Mouse (Mus musculus) neural tube, embryonic 11.5 days (tissue): ENCODE measurements at regions not wholly inside any gene's neighbourhood (a gene's known extent, or its start where the extent isn't known, plus 50 kb on each side); places are given as distances from the start of the nearest gene placed in this dataset.

Source experiments
- ATAC-seq: fragments of 200-750 bp; cut with Nextera tagmentation; 2 replicates; pipeline ENCODE4 v1.8.0; 2017; ENCODE audit warnings: moderate number of reproducible peaks, mild to moderate bottlenecking, moderate TSS enrichment, moderate library complexity; ENCODE audit not compliant: insufficient read depth, low FRiP score, low TSS enrichment
- DNase-seq: peaks from one replicate; pipeline ENCODE4 v3.0.0-alpha.2; 2015; ENCODE audit warnings: low spot score
- H3K27ac ChIP-seq: fragments of 300-500 bp; sonication (generic); 2 replicates; pipeline ENCODE4 v1.5.1; 2014; ENCODE audit warnings: low read depth, mild to moderate bottlenecking, low read length
- H3K27me3 ChIP-seq: fragments of 300-500 bp; sonication (generic); 2 replicates; pipeline ENCODE4 v1.6.1; 2014; ENCODE audit warnings: mild to moderate bottlenecking, low read length, mixed read lengths; ENCODE audit not compliant: control insufficient read depth, insufficient read depth
- H3K36me3 ChIP-seq: fragments of 300-500 bp; sonication (generic); 2 replicates; pipeline ENCODE4 v1.6.1; 2014; ENCODE audit warnings: mild to moderate bottlenecking, low read length, moderate library complexity, mixed read lengths; ENCODE audit not compliant: control insufficient read depth, insufficient read depth
- H3K4me1 ChIP-seq: fragments of 300-500 bp; sonication (generic); 2 replicates; pipeline ENCODE4 v1.6.1; 2014; ENCODE audit warnings: low read length, mixed read lengths; ENCODE audit not compliant: control insufficient read depth, insufficient read depth
- H3K4me2 ChIP-seq: fragments of 300-500 bp; sonication (generic); 2 replicates; pipeline ENCODE4 v1.6.1; 2014; ENCODE audit warnings: low read depth, mild to moderate bottlenecking, moderate library complexity
- H3K4me3 ChIP-seq: fragments of 300-500 bp; sonication (generic); 2 replicates; pipeline ENCODE4 v1.5.1; 2014; ENCODE audit warnings: low read depth, low read length
- H3K9ac ChIP-seq: fragments of 300-500 bp; sonication (generic); 2 replicates; pipeline ENCODE4 v1.6.1; 2014; ENCODE audit warnings: mild to moderate bottlenecking, low read length
- H3K9me3 ChIP-seq: fragments of 300-500 bp; sonication (generic); 2 replicates; pipeline ENCODE4 v1.6.1; 2016; ENCODE audit warnings: low read length; ENCODE audit not compliant: control insufficient read depth
- whole genome bisulfite sequencing: fragments of 180-500 bp; shearing (Covaris S2); extraction: QIAGEN DNeasy Blood & Tissue Kit; methylation state at CpG from one replicate; pipeline ENCODE4 v1.1.7; 2014; 5-methylcytosine and 5-hydroxymethylcytosine counted together

- 0 out of 2 replicates have a peak, but pooled peaks cover 2% of the 10 kb centered on the region for H3K4me1 ChIP-seq
- H3K36me3 ChIP-seq: no peaks in the 10 kb centered on the region
- H3K9ac ChIP-seq: no peak overlapping the region
- no peak for DNase-seq
- 69% methylated on average over 9 of the region's 9 CpGs for WGBS
- H3K27ac ChIP-seq: no peak overlapping the region
- no peak for ATAC-seq
- H3K4me3 ChIP-seq: no peak overlapping the region
- no peaks in the 10 kb centered on the region for H3K27me3 ChIP-seq
- no peak overlapping the region for H3K4me2 ChIP-seq
- no peaks in the 10 kb centered on the region for H3K9me3 ChIP-seq
These were observed 209.5 kb downstream of the Mreg start for GRCm38 (mm10) chr1:72002471-72003116.

- Histone ChIP-seq H3K36me3 (no peaks in the 10 kb centered on the region), H3K9me3 (no peaks in the 10 kb centered on the region), H3K27me3 (no peaks in the 10 kb centered on the region), H3K27ac (no peak overlapping the region), H3K4me2 (no peak overlapping the region), H3K4me3 (no peak overlapping the region), H3K4me1 (0 out of 2 replicates have a peak, but pooled peaks cover 2% of the 10 kb centered on the region), H3K9ac (no peak overlapping the region)
- DNase-seq (no peak), ATAC-seq (no peak)
- 87% methylated on average over 2 of the region's 2 CpGs for WGBS
These were observed 211.4 kb downstream of the Mreg start for GRCm38 (mm10) chr1:72000741-72001140.

- Histone ChIP-seq H3K27ac (no peak overlapping the region), H3K4me3 (no peak overlapping the region), H3K4me2 (no peak overlapping the region), H3K4me1 (no peaks in the 10 kb centered on the region), H3K9ac (no peak overlapping the region), H3K27me3 (no peaks in the 10 kb centered on the region), H3K36me3 (no peaks in the 10 kb centered on the region), H3K9me3 (no peaks in the 10 kb centered on the region)
- DNase-seq: no peak
- ATAC-seq: no peak
- WGBS: 60% methylated on average over 2 of the region's 2 CpGs
These were observed 215.3 kb downstream of the Mreg start for GRCm38 (mm10) chr1:71996828-71997227.

- Histone ChIP-seq H3K9ac (no peak overlapping the region), H3K4me2 (no peak overlapping the region), H3K36me3 (no peaks in the 10 kb centered on the region), H3K4me1 (no peaks in the 10 kb centered on the region), H3K27ac (no peak overlapping the region), H3K4me3 (no peak overlapping the region), H3K27me3 (no peaks in the 10 kb centered on the region), H3K9me3 (no peaks in the 10 kb centered on the region)
- no peak for ATAC-seq
- no peak for DNase-seq
- WGBS: 41% methylated on average over 7 of the region's 7 CpGs
These were observed 215.9 kb downstream of the Mreg start for GRCm38 (mm10) chr1:71996234-71996619.

- H3K9me3 ChIP-seq: no peaks in the 10 kb centered on the region
- WGBS: 55% methylated on average over 16 of the region's 16 CpGs
- DNase-seq (no peak), ATAC-seq (no peak)
- no peak overlapping the region for H3K27ac ChIP-seq
- no peaks in the 10 kb centered on the region for H3K27me3 ChIP-seq
- no peak overlapping the region for H3K4me2 ChIP-seq
- no peaks in the 10 kb centered on the region for H3K4me1 ChIP-seq
- no peaks in the 10 kb centered on the region for H3K36me3 ChIP-seq
- no peak overlapping the region for H3K4me3 ChIP-seq
- H3K9ac ChIP-seq: no peak overlapping the region
These were observed 216.4 kb downstream of the Mreg start for GRCm38 (mm10) chr1:71995573-71996233.

- ATAC-seq (no peak), DNase-seq (no peak)
- Histone ChIP-seq H3K9ac (no peak overlapping the region), H3K27ac (no peak overlapping the region), H3K27me3 (no peaks in the 10 kb centered on the region), H3K4me2 (no peak overlapping the region), H3K9me3 (no peaks in the 10 kb centered on the region), H3K36me3 (no peaks in the 10 kb centered on the region), H3K4me1 (no peaks in the 10 kb centered on the region), H3K4me3 (no peak overlapping the region)
- 61% methylated on average over 3 of the region's 3 CpGs for WGBS
These were observed 221.2 kb downstream of the Mreg start for GRCm38 (mm10) chr1:71990936-71991335.

DNA sequence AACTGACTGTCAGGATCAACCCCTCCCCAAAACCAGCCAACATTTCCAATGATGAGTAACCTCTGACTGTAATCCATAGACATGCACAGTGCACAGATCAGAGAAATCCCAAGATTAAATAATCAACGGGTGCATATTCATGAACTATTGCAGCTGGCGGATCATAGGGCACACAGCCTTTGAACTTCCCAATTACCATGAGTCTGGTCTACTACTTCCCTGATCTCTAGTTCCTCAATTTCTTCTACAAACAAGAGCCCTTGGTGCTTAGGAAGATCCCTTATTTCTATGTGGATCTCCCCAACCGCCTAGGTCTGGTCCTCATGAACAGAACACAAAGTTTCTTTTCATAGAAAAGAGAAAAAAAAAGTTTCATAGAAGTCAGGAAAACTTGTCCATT lies 224.0 kb downstream of the Mreg start:
- Histone ChIP-seq H3K4me2 (no peak overlapping the region), H3K4me3 (no peak overlapping the region), H3K9me3 (no peaks in the 10 kb centered on the region), H3K9ac (no peak overlapping the region), H3K27ac (no peak overlapping the region), H3K27me3 (no peaks in the 10 kb centered on the region), H3K36me3 (no peaks in the 10 kb centered on the region), H3K4me1 (no peaks in the 10 kb centered on the region)
- 88% methylated on average over 3 of the region's 3 CpGs for WGBS
- ATAC-seq: no peak
- DNase-seq: no peak

DNA sequence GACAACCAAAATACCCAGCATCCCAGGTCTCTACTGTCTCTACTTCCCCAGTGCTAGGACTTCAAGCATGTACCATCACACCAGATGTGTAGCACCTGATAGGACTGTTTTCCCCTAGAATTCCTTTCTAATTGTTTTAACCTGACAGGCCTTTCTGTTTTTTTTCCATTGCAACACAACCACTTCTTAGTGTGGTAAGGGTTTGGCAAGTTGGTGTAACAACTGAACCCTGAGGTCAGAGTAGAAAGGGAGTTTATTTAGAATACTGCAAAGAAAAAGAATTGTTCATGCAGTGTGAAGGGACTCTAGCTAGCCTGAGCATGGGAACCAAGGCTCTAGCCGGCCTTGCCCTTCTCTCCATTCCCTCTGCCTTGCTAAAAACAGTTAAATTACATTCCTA lies 226.1 kb downstream of the Mreg start:
- ATAC-seq (no peak), DNase-seq (no peak)
- no peaks in the 10 kb centered on the region for H3K4me1 ChIP-seq
- H3K9ac ChIP-seq: no peak overlapping the region
- H3K27me3 ChIP-seq: no peaks in the 10 kb centered on the region
- H3K4me3 ChIP-seq: no peak overlapping the region
- no peak overlapping the region for H3K27ac ChIP-seq
- no peak overlapping the region for H3K4me2 ChIP-seq
- no peaks in the 10 kb centered on the region for H3K9me3 ChIP-seq
- H3K36me3 ChIP-seq: no peaks in the 10 kb centered on the region
- 70% methylated on average over 1 of the region's 1 CpGs for WGBS

- Histone ChIP-seq H3K4me1 (no peaks in the 10 kb centered on the region), H3K36me3 (no peaks in the 10 kb centered on the region), H3K27me3 (no peaks in the 10 kb centered on the region), H3K4me2 (no peak overlapping the region), H3K9ac (no peak overlapping the region), H3K9me3 (no peaks in the 10 kb centered on the region), H3K27ac (no peak overlapping the region), H3K4me3 (no peak overlapping the region)
- 87% methylated on average over 7 of the region's 7 CpGs for WGBS
- ATAC-seq: no peak
- no peak for DNase-seq
These were observed 228.3 kb downstream of the Mreg start for GRCm38 (mm10) chr1:71983786-71984185.
